Mouse (Mus musculus) ES-E14 (cell line): ENCODE data around the gene Cyp4b1.

Experiments
- CHD2 ChIP-seq: IDR thresholded peaks from 2 replicates; pipeline ENCODE4 v1.6.1; 2014; ENCODE audit warnings: mild to moderate bottlenecking, low read depth, low read length, inconsistent platforms
- HCFC1 ChIP-seq: IDR thresholded peaks from 2 replicates; pipeline ENCODE4 v1.6.1; 2012; ENCODE audit warnings: low read length, inconsistent platforms, borderline replicate concordance; ENCODE audit not compliant: insufficient read depth
- MAFK ChIP-seq: IDR thresholded peaks from 2 replicates; pipeline ENCODE4 v1.6.1; 2014; ENCODE audit warnings: mild to moderate bottlenecking, low read depth, low read length, inconsistent platforms; ENCODE audit not compliant: insufficient read depth
- ZC3H11A ChIP-seq: IDR thresholded peaks from 2 replicates; pipeline ENCODE4 v1.6.1; 2012; ENCODE audit warnings: low read depth, mild to moderate bottlenecking, inconsistent platforms, low read length, borderline replicate concordance
- ZNF384 ChIP-seq: IDR thresholded peaks from 2 replicates; pipeline ENCODE4 v1.6.1; 2012; ENCODE audit warnings: low read depth, low read length, inconsistent platforms

DNA sequence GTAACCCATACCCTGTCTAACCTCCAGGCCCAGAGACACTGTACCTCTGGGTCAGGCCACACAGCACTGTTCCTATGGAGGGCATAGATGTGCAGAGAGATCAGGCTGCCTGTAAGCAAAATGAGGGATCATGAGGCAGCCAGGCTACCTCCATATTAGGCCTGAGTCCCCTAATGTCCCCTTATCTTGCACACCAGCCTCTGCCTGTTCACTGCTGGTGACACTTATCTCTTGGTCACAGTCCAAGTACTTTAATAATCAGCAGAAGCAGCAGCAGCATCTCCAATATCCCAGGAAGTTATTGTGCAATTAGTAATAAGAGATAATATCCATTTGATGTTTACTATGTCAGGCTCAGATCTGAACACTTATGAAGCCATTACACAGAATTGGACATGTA, 64.5 kb downstream of the Cyp4b1 start:
- no peak for TF ChIP-seq ZNF384
- TF ChIP-seq CHD2, result no peak
- no peak for TF ChIP-seq ZC3H11A
- no peak for TF ChIP-seq HCFC1
- TF ChIP-seq MAFK, result no peak
